Mouse (Mus musculus) T-helper 2 cell (primary cell): ENCODE measurements around the gene Diaph3.

ENCODE experiments used
- in situ Hi-C: fragments of 300-600 bp; cut with MboI, MseI; formaldehyde crosslinking; loops from one replicate; pipeline ENCODE4 v1.15.1; 2025; ENCODE audit warnings: high pct_unique_total_duplicates

The Diaph3 gene

DNA sequence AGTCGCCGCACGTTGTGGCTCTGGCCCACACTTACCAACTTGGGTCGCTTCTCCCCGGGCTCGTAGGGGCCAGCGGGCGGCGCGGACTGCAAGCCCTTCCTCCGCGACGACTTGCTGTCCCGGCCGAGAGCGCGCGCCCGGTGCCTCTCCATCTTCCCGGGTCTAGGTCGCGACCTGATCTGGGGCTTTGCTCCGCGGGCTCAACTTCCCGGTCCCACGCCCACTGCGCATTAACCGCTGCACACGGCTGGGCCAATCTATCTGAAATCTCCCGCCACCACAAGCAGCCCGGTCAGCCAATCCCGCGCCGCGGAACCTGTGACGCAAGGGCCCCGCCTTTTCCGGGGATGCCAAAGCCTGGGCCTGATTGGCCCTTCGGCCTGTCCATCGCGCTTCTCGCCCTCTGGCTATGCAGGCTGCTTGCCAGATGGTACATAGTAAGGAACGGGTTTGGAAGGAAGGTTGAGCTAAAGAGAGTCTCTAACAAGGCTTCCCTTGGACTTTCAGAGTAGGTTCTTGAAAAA is at the start of gene Diaph3:
Diaph3 (minus strand) TSS at position 273 of the 524 bp plus-strand sequence.
- in situ Hi-C loops = loop anchor here (5.0 kb wide), 1 partner anchor 276 kb away; the partner anchor contains the start of gene Tdrd3

DNA sequence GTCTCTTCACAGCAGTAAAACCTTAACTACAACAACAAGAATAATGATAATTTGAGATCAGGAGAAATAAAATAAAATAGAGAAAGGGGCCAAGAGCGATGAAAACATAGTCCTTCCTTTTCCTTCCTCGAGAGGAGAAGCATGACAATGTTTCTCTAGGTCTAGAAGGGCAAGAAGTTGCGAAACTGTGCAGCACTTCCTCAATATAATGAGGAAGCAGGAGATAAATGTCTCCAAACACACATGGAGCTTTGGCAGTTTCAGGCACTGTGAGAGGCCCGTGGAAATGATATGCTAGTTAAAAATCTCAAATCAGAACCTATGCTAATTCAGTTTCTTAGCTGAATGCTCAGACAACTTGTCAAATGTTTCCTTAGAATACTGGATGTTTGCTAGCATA is 49.6 kb upstream of the Diaph3 start:
- in situ Hi-C loops = no loop called here

DNA sequence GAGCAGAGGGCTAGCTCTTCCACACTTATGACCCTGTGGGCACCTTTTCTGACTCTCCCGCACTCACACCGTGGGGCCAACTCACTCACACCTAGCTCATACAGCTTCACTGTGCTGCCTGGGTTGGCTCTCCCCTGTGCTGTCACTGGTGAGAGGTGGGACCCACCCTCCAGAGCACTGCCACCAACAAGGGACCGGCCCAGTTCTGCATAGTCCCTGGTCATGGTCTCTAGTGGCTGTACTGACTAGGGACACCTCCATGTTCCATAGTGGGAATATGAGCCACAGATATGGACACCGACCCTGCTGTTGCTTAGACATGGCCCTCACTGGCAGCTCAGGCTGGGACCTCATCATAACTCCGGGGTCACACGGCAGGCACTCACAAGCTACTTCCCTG is 30.5 kb upstream of the Diaph3 start:
- in situ Hi-C loops = no loop called here

GRCm38 (mm10) chr14:87169151-87169550 is 28.1 kb upstream of the Diaph3 start:
- in situ Hi-C loops = no loop called here

DNA sequence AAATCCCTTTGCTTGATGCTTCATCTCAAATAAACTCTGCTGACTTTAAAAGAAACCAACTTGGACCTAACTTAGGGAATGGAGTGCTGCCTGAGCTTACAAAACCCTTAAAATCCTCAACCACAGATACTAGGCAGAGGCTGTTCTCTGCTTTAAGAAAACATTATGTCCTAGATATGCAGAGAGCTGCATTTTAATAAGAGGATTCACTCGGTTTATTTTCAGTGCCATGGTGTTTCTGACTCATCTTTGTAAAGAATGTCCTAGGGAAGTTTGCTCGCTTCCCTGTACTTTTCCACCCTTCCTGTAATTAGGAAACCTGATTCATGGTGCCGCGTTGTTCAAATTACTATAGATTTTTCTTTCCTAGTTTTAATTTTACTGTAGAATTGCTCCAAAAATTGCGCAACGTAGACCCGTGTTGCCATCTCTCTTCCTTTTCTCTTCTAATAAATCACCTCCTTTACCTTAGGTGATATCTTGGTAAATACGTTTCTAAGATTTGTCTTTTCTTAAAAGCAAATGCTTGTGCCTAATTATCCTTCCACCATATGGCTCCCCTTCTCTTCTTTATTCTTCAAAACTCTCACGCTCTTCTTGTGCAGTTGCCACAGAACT is 14.7 kb upstream of the Diaph3 start:
- in situ Hi-C loops = no loop called here

DNA sequence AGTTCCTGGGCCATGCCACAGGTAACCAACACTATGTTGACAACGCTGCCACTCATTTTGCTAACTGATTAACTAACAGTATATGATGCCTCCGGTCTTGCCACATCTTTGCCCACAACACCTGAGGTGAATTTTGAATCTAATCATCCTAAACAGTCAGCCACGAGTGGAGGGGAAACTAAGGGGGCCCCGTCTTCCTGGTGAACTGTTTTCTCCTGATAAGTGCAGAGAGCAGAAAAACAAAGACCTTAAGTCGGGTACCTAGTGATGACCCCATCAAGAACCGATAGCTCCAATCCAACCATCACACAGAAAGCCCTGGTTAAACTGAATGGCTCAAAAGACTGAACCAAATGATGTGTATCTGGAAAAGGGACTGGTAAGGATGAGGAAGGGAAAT is 8.6 kb upstream of the Diaph3 start:
- in situ Hi-C loops = no loop called here

DNA sequence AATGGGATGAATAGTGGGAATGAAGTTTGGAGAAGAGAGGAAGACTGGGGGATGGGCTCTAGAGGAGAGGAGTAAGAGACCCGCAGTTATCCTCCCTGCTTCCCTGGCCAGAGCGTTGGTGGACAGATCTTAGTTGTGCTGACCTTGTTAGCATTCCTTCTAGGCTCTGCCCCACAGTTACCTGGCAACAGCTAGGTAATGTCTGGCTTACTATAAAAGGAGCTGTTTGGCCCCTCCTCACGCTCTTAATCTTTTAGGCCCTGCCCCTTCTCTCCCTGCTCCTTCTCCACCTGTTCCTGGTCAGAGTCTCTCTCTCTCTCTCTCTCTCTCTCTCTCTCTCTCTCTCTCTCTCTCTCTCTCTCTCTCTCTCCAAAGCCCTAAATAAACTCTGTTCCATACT is 5.7 kb upstream of the Diaph3 start:
- in situ Hi-C loops = no loop called here

GRCm38 (mm10) chr14:87145351-87145750 is 4.3 kb upstream of the Diaph3 start:
- in situ Hi-C loops = no loop called here

GRCm38 (mm10) chr14:87141777-87142176 is 742 bp upstream of the Diaph3 start:
- in situ Hi-C loops = loop anchor here (5.0 kb wide), 1 partner anchor 276 kb away; the partner anchor contains the start of gene Tdrd3

DNA sequence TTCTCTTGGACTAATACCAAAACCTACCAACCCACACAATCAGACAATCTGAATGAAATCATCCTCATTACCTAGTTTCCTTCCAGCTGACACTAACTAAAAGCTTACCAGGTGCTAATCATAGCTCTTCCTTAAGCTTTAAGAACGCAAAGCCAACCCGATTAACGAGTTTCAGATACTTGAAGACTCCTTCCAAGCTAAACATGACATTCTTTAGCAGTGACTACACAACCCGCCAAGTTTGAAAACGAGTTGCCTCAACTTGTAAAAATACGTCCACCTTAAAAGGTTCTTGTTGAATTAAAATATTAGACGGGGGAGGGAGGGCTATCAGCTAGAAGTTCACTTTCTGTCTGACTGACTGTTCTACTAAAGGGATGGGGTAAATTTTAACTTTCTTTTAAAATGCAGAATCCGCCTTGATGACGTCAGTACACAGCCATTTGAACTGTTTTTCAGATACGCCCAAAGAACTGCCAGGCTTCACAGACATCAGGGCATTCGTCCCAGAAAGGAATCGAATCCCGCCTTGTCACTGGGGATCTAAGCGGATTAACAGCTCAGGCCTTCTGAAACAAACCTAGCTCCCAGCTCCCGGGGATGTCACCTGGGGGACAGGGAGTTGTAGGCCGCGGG is 590 bp downstream of the Diaph3 start:
- in situ Hi-C loops = loop anchor here (5.0 kb wide), 1 partner anchor 277 kb away; the partner anchor contains the start of gene Tdrd3

DNA sequence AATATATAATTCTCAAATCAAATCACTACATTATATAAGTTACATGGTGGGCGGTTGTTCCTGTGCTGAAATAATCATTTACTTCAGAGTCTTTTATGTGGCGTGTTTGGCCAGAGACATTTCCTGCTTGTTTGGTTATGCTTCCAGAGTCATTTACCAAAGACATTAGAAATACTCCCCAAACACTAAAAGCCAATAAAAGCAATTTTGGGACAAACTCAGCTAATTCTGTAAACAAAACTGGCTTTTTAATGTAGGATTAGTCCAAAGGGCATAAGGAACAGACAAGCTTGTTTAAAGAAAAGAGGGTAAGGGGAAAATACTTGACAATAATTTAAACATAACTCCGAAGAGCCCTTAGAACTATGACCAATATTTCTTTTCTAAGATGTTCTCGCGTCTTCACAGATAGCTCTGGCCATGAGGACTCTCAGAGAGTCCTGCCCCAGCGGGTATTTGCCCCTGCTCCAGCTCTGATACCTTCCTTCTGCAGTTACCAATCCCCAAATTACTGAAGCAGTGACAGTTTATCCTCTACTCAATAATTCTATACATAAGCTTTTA is 14.9 kb downstream of the Diaph3 start:
- in situ Hi-C loops = no loop called here

- in situ Hi-C loops = no loop called here
Observed at GRCm38 (mm10) chr14:87125492-87125891, 15.5 kb downstream of the Diaph3 start.

- in situ Hi-C loops = no loop called here
Observed at GRCm38 (mm10) chr14:87123091-87123490, 17.9 kb downstream of the Diaph3 start.

GRCm38 (mm10) chr14:87121868-87122267 is 19.2 kb downstream of the Diaph3 start:
- in situ Hi-C loops = no loop called here

DNA sequence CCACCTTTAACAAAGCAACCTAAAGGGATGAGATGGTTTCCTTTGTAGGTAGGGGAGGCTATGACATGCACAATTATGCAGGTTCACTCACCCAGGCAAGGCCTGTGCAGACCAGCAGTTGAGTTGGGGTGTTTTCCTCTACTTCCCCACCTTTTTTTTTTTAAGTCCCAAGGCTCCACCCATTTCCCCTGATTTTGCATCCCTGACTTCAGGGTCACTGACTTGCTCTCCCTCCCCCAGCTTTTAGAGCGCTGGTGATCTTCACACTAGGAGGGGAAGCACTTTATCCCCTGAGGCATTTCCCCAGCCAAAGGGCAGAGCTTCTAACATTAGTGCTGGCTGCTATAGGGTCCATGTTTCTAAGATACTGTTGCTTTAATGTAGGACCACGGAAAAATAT is 30.4 kb downstream of the Diaph3 start:
- in situ Hi-C loops = no loop called here

DNA sequence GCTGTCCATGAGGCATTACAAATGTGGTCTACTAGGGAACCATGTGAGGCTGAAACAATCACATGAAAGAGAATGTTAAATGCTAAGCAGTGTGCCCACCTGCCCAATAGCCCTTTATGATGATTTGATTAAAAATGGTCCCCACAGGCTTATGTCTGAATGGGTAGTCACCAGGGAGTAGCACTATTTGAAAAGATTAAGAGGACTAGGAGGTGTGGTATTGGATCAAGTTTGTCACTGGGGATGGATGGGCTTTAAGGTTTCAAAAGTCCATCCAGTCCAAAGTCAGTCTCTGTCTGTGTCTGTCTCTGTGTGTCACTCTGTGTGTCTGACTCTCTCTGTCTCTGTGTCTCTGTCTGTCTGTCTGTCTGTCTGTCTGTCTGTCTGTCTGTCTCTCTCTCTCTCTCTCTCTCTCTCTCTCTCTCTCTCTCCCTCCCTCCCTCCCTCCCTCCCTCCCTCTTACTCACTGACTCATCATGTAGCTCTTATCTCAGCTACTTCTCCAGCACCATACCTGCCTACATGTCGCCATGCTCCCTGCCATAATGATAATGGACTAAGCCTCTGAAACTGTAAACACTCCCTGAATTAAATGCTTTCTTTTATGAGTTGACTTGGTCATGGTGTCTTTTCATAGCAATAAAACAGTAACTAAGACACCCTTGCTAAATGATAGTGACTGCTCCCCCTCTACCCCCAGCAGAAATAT is 41.5 kb downstream of the Diaph3 start:
- in situ Hi-C loops = no loop called here

- in situ Hi-C loops = no loop called here
Observed at GRCm38 (mm10) chr14:87098093-87098492, 42.9 kb downstream of the Diaph3 start.

- in situ Hi-C loops = no loop called here
Observed at GRCm38 (mm10) chr14:87091522-87091921, 49.5 kb downstream of the Diaph3 start.

DNA sequence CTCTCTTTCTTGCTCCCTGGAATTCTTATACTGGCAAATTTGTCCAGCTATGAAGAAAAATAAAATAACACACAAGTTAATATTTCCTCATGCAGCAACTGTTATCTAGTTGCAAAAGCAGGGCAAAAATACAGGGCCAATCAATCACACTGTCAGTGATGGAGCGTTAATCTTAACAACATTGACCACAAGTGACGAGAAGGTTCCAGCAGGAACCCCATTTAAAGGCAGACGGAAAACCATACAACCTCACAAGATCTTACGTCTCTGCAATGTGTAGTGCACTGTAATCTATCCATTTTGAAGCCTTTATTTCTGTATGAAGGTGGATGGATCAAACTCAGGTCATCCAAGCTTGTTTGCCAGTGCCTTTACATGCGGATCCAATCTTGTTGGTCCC is 49.9 kb downstream of the Diaph3 start:
- in situ Hi-C loops = no loop called here

DNA sequence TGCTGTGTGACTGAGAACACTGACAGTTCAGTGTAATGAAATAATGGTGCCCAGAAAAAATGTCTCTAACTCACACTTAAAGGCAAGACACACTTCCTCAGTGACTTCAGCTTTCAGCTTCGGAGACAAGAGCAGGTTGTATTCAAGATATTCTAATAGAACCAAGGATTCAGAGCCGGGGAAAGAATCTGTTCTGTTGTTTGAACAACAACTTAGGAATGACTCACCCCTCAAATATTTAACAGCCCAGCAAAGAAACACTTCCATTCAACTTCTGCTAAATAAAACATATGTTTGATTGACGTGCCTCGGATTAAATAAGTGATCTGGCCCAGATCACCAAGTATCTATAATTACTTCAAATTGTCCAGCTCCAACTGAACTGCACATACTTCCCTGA is 52.1 kb downstream of the Diaph3 start:
- in situ Hi-C loops = no loop called here

GRCm38 (mm10) chr14:87088456-87088855 is 52.6 kb downstream of the Diaph3 start:
- in situ Hi-C loops = no loop called here

- in situ Hi-C loops = no loop called here
Observed at GRCm38 (mm10) chr14:87087996-87088395, 53.0 kb downstream of the Diaph3 start.
